Mouse (Mus musculus): ENCODE data around the gene Adamts4. TPM values are rescaled to one million over a fixed set of nuclear protein-coding genes. Genes with fewer than 3 reads are reported as not detected.

Adamts4 gene
- polyA plus RNA-seq, 1 experiment from 2014 or later: 1.7 TPM

DNA sequence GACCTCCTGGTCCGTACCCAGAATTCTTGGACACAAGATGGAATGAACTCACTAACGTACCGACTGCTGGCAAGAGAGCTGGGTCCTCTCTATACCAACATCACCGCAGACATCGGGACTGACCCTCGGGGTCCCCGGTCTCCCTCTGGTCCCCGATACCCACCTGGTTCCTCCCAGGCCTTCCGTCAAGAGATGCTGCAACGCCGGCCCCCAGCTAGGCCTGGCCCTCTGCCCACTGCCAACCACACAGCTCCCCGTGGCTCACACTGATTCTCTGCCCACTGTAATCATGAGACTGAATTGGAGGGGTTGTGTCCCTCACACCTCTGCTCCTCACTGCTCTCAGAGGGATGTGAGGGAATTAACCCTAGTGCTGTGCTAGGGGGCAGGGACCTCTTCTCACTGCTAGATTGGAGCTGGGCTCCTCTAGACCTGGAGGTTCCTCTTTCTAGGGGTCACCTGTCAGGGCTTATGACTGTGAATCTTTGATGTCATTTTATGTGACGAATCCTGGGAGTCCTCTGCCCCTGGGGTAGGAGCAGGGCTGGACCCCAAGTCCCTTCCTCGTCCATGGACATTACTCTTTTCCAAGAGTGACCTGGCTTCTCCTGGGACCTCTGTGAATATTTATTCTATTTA is 26.0 kb downstream of the Adamts4 start:
- no peak overlapping the region for H3K4me3 ChIP-seq (ENCODE audit: low read depth, low read length)
- no peaks in the 10 kb centered on the region for H3K9me3 ChIP-seq (replicated peaks; ENCODE audit: control insufficient read depth, low read length)
- ATAC-seq (replicated peaks; ENCODE audit: insufficient number of reproducible peaks, low FRiP score, low TSS enrichment): no peak
- no peak overlapping the region for H3K27ac ChIP-seq (ENCODE audit: low read depth, low read length)
- H3K27me3 ChIP-seq (ENCODE audit: control insufficient read depth, insufficient read depth, low read length): no peaks in the 10 kb centered on the region
- WGBS (ENCODE audit: insufficient replicate concordance): 91% methylated on average over 14 of the region's 14 CpGs
- H3K36me3 ChIP-seq (ENCODE audit: control insufficient read depth, insufficient read depth, low read length): peaks cover 32% of the 10 kb centered on the region
- H3K4me2 ChIP-seq: no peak overlapping the region
- peaks cover 9% of the 10 kb centered on the region for H3K4me1 ChIP-seq (ENCODE audit: control insufficient read depth, insufficient read depth, low read length)
- H3K9ac ChIP-seq (ENCODE audit: low read depth, low read length): no peak overlapping the region

DNA sequence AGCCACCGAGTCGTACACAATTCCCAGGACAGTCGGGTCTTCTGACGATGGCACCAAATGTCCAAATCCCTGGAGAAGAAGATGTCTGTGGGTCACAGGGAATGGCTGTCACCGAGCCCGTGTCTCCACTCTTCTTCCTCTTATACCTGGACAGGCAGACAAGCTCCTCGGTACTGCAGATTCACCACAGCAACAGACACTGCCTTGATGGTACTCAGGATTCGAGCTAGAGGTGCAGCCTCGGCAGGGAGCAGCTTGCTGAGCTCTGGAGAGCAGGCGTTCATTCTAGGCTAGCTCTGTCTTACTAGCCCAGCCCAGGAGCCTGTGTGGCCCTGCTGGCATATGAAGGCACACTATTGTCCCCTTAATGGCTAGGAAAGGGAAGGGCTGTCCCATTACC is 27.5 kb downstream of the Adamts4 start:
- Histone ChIP-seq H3K4me1 (ENCODE audit: control insufficient read depth, insufficient read depth, low read length) (peaks cover 6% of the 10 kb centered on the region; the same call in 1 of the 2 replicates), H3K4me2 (no peak overlapping the region), H3K9ac (ENCODE audit: low read depth, low read length) (no peak overlapping the region), H3K36me3 (ENCODE audit: control insufficient read depth, insufficient read depth, low read length) (peaks cover 33% of the 10 kb centered on the region), H3K9me3 (replicated peaks; ENCODE audit: control insufficient read depth, low read length) (no peaks in the 10 kb centered on the region), H3K4me3 (ENCODE audit: low read depth, low read length) (no peak overlapping the region), H3K27me3 (ENCODE audit: control insufficient read depth, insufficient read depth, low read length) (no peaks in the 10 kb centered on the region), H3K27ac (ENCODE audit: low read depth, low read length) (no peak overlapping the region)
- ATAC-seq (replicated peaks; ENCODE audit: insufficient number of reproducible peaks, low FRiP score, low TSS enrichment): no peak
- WGBS (ENCODE audit: insufficient replicate concordance): 92% methylated on average over 10 of the region's 10 CpGs

- WGBS (ENCODE audit: insufficient replicate concordance): 92% methylated on average over 8 of the region's 8 CpGs
- Histone ChIP-seq H3K27ac (ENCODE audit: low read depth, low read length) (no peak overlapping the region), H3K36me3 (ENCODE audit: control insufficient read depth, insufficient read depth, low read length) (peaks cover 29% of the 10 kb centered on the region), H3K4me1 (ENCODE audit: control insufficient read depth, insufficient read depth, low read length) (peaks cover 6% of the 10 kb centered on the region; the same call in 1 of the 2 replicates), H3K27me3 (ENCODE audit: control insufficient read depth, insufficient read depth, low read length) (no peaks in the 10 kb centered on the region), H3K4me3 (ENCODE audit: low read depth, low read length) (no peak overlapping the region), H3K4me2 (no peak overlapping the region; the same call in 1 of the 2 replicates), H3K9me3 (replicated peaks; ENCODE audit: control insufficient read depth, low read length) (no peaks in the 10 kb centered on the region), H3K9ac (ENCODE audit: low read depth, low read length) (no peak overlapping the region)
- no peak for ATAC-seq (replicated peaks; ENCODE audit: insufficient number of reproducible peaks, low FRiP score, low TSS enrichment)
Measured at GRCm38 (mm10) chr1:171278436-171278835, 28.2 kb downstream of the Adamts4 start.

DNA sequence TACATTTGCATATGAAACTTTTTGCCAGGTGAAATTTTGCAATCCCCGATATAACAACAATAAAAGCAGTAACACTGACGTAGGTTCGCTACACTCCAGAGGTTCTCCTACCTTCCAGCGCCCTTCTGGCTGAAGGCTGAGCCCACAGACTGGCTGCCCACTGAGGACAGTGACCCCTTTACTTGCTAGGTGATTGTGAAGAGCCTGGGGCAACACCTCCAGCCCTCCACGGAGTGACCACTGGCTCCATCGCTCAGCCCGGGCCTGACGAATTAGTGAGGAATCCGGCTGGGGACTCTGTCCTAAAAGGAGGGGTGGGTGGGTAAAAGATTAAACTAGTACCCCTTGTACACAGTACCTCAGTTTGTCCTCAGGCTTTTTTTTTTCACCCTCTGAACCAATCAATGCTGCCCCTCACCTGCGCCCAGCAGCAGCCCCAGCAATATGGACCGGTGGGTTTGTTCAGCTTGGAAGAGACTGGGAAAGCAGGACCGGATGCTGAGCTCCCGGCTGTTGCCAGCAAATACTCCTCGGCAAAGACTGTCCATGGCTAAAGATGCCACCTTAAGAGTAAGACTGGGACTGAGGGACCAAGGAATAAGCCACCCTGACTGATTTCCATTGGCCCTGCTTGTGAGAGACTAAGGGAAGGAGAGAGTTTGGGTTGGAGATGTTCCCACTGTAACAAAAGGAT is 28.9 kb downstream of the Adamts4 start:
- 82% methylated on average over 14 of the region's 14 CpGs for WGBS (ENCODE audit: insufficient replicate concordance)
- Histone ChIP-seq H3K27ac (ENCODE audit: low read depth, low read length) (no peak overlapping the region), H3K36me3 (ENCODE audit: control insufficient read depth, insufficient read depth, low read length) (peaks cover 26% of the 10 kb centered on the region), H3K4me2 (peak overlapping the region; percentile 83), H3K4me1 (ENCODE audit: control insufficient read depth, insufficient read depth, low read length) (peaks cover 6% of the 10 kb centered on the region; the same call in 1 of the 2 replicates), H3K4me3 (ENCODE audit: low read depth, low read length) (peak overlapping the region; percentile 54), H3K9ac (ENCODE audit: low read depth, low read length) (peak overlapping the region; percentile 66; the same call in 1 of the 2 replicates), H3K27me3 (ENCODE audit: control insufficient read depth, insufficient read depth, low read length) (no peaks in the 10 kb centered on the region), H3K9me3 (replicated peaks; ENCODE audit: control insufficient read depth, low read length) (no peaks in the 10 kb centered on the region)
- ATAC-seq (replicated peaks; ENCODE audit: insufficient number of reproducible peaks, low FRiP score, low TSS enrichment): no peak

GRCm38 (mm10) chr1:171279721-171280120 is 29.5 kb downstream of the Adamts4 start:
- ATAC-seq (replicated peaks; ENCODE audit: insufficient number of reproducible peaks, low FRiP score, low TSS enrichment): no peak
- Histone ChIP-seq H3K27ac (ENCODE audit: low read depth, low read length) (peak overlapping the region; percentile 60; the same call in 1 of the 2 replicates), H3K4me1 (ENCODE audit: control insufficient read depth, insufficient read depth, low read length) (peaks cover 6% of the 10 kb centered on the region; the same call in 1 of the 2 replicates), H3K9ac (ENCODE audit: low read depth, low read length) (peak overlapping the region; percentile 66), H3K4me2 (peak overlapping the region; percentile 83), H3K27me3 (ENCODE audit: control insufficient read depth, insufficient read depth, low read length) (no peaks in the 10 kb centered on the region), H3K36me3 (ENCODE audit: control insufficient read depth, insufficient read depth, low read length) (peaks cover 23% of the 10 kb centered on the region), H3K9me3 (replicated peaks; ENCODE audit: control insufficient read depth, low read length) (no peaks in the 10 kb centered on the region), H3K4me3 (ENCODE audit: low read depth, low read length) (peak overlapping the region; percentile 54)
- 60% methylated on average over 5 of the region's 5 CpGs for WGBS (ENCODE audit: insufficient replicate concordance)

DNA sequence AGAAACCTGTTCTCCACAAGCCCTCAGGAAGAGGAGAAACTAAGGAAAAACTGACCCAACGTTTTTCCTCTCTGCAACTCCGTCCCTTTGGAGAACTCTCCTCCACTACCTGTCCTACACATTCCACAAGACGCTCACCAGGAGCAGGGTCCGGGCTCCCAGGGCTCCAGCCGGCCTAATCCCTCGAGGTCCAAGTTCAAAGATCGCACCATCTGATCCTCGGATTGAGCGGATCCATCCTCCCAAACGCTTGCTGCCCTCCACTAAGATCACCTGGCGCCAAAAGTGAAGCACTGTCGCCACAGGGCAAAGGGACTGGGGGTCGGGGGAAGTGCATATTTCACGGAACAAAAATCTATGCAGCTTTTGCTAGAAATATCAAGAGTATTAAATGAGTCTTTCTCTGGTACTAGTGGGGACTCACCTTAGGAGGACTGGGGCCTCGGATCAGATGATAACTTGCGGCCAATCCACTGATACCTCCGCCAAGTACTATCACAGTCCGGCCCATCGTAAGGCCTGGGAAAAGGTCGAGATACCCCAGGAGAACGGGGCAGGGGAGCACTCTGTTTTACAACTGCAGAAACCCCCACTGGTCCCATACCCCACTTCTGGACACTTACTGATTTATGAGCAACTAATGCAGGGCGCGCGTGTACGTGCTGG is 30.2 kb downstream of the Adamts4 start:
- peak; percentile 2; the same call in 1 of the 2 replicates for ATAC-seq (replicated peaks; ENCODE audit: insufficient number of reproducible peaks, low FRiP score, low TSS enrichment)
- no peaks in the 10 kb centered on the region for H3K27me3 ChIP-seq (ENCODE audit: control insufficient read depth, insufficient read depth, low read length)
- H3K36me3 ChIP-seq (ENCODE audit: control insufficient read depth, insufficient read depth, low read length): peaks cover 18% of the 10 kb centered on the region
- 1% methylated on average over 25 of the region's 25 CpGs for WGBS (ENCODE audit: insufficient replicate concordance)
- H3K9me3 ChIP-seq (replicated peaks; ENCODE audit: control insufficient read depth, low read length): no peaks in the 10 kb centered on the region
- H3K4me3 ChIP-seq (ENCODE audit: low read depth, low read length): peak overlapping the region; percentile 54
- H3K4me1 ChIP-seq (ENCODE audit: control insufficient read depth, insufficient read depth, low read length): peaks cover 6% of the 10 kb centered on the region; the same call in 1 of the 2 replicates
- H3K27ac ChIP-seq (ENCODE audit: low read depth, low read length): peak overlapping the region; percentile 60
- H3K9ac ChIP-seq (ENCODE audit: low read depth, low read length): peak overlapping the region; percentile 66
- peak overlapping the region; percentile 83 for H3K4me2 ChIP-seq

- Histone ChIP-seq H3K9me3 (replicated peaks; ENCODE audit: control insufficient read depth, low read length) (no peaks in the 10 kb centered on the region), H3K27me3 (ENCODE audit: control insufficient read depth, insufficient read depth, low read length) (no peaks in the 10 kb centered on the region), H3K27ac (ENCODE audit: low read depth, low read length) (peak within 1 kb of the TSS; percentile 93), H3K4me3 (ENCODE audit: low read depth, low read length) (peak within 1 kb of the TSS; percentile 54), H3K4me2 (peak within 1 kb of the TSS; percentile 83), H3K9ac (ENCODE audit: low read depth, low read length) (peak within 1 kb of the TSS; percentile 84), H3K4me1 (ENCODE audit: control insufficient read depth, insufficient read depth, low read length) (peaks cover 6% of the 10 kb centered on the region; the same call in 1 of the 2 replicates), H3K36me3 (ENCODE audit: control insufficient read depth, insufficient read depth, low read length) (peaks cover 16% of the 10 kb centered on the region)
- under 1% methylated on average over 26 of the region's 26 CpGs for WGBS (ENCODE audit: insufficient replicate concordance)
- peak; percentile 95 for ATAC-seq (replicated peaks; ENCODE audit: insufficient number of reproducible peaks, low FRiP score, low TSS enrichment)
Measured at GRCm38 (mm10) chr1:171280916-171281527, 30.8 kb downstream of the Adamts4 start, which contains the start of gene Ppox. Ppox (minus strand) TSS chr1:171281186.

DNA sequence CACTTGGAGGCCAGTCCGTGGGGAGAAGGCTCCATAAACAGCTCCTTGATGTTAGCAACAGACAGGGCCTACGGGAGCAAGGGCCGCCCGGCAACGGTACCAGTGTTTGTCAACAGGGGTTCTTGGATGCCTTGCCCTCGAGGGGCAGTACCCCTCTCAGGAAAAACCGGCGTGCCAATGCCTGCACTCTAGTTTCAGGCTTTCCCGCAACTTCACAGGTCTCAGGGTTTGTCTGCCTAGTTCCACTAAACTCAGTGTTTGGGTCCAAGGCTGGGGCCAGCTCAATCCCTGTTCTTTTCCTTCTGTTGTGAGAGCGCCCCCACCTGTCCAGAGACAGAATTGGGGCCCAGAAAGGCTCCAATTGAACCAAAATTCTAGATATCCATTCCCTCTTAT is 31.3 kb downstream of the Adamts4 start:
- H3K36me3 ChIP-seq (ENCODE audit: control insufficient read depth, insufficient read depth, low read length): peaks cover 13% of the 10 kb centered on the region; the same call in 1 of the 2 replicates
- H3K4me2 ChIP-seq: peak overlapping the region; percentile 83
- 0% methylated on average over 10 of the region's 10 CpGs for WGBS (ENCODE audit: insufficient replicate concordance)
- ATAC-seq (replicated peaks; ENCODE audit: insufficient number of reproducible peaks, low FRiP score, low TSS enrichment): peak; percentile 46
- no peaks in the 10 kb centered on the region for H3K27me3 ChIP-seq (ENCODE audit: control insufficient read depth, insufficient read depth, low read length)
- H3K9me3 ChIP-seq (replicated peaks; ENCODE audit: control insufficient read depth, low read length): no peaks in the 10 kb centered on the region
- peak overlapping the region; percentile 84 for H3K9ac ChIP-seq (ENCODE audit: low read depth, low read length)
- H3K4me3 ChIP-seq (ENCODE audit: low read depth, low read length): peak overlapping the region; percentile 54
- H3K27ac ChIP-seq (ENCODE audit: low read depth, low read length): peak overlapping the region; percentile 93
- peaks cover 7% of the 10 kb centered on the region for H3K4me1 ChIP-seq (ENCODE audit: control insufficient read depth, insufficient read depth, low read length)

Measured in heart, embryonic 11.5 days (tissue).